Mouse (Mus musculus) retina, embryonic 14.5 days (tissue): ENCODE data around the gene Gdf2.

Experiments used
- DNase-seq: peaks from one replicate; pipeline ENCODE4 v3.0.0-alpha.2; 2015; ENCODE audit warnings: low spot score

The Gdf2 gene

DNA sequence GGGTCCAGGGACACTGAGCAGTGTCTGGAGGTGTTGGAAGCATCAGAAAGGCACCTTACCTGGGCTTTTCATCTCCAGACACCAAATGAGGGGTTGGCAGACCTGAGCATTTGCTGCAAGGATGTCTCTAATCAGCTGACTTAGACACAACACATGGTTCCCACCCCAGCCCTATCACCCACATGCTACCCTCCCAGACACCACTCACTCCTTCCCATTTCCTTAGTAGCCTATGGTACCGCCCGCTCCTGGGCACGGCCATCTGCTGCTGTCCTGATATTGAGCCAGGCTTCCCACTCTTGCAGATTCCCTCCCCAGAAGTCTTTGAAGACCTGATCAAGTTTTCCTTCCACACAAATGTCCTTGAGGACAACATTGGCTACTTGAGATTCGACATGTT is 17.3 kb downstream of the Gdf2 start:
- no peak for DNase-seq

DNA sequence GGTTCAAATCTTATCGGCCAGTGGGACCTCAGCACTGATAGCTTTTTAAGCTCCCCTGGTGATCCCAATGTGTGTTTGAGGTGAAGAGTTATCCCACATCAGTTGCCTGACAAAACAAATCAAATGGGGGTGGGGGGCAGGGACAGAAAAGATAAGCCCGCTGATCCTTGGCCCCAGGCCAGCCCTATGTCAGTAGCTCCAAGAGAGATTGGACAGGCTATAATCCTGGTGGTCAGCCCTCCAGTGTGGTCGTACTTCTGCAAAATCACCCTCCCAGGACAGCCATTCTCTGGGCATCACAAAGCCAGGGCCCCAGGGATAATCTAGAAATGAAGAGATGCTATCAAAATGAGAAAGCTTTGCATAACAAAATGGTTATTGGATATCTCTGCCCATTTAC is 18.0 kb downstream of the Gdf2 start:
- no peak for DNase-seq

DNA sequence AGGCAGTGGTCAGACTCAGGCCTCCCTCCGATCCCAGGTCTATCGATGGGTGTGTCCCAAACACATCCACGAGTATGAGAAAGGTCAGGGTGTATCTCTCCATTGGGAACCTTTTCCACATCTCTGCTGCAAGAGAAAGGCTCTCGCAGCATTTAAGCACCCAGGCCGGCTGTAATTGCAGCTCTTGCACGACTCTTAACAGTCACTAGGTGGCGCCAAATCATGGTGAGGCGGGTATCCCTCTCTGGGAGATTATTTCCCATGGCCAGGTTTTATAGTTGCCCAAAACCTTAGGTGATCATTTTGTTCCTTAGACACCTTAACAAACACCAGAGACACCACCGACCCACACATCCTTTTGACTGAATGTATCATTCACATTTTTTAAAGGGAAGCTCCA is 18.5 kb downstream of the Gdf2 start:
- peak; percentile 84 for DNase-seq

DNA sequence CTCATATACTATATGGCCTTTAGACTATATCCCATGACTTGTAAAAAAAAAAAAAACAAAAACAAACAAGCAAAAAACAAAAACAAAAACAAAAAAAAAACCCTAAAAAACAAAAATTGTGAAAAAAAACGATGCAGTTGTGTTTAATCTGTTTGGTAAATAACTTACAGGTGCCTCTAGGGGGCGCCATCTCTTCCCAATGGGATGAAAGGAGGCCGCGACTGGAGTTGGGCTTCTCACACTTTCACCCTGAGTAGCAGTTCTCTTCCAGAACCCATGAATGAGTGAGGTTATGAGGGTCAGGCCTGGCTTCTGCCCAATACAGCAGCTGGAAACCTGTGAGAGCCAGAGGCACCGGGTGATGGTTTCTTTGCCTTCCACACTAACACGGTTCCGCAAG is 24.8 kb downstream of the Gdf2 start:
- DNase-seq = peak; percentile 37

DNA sequence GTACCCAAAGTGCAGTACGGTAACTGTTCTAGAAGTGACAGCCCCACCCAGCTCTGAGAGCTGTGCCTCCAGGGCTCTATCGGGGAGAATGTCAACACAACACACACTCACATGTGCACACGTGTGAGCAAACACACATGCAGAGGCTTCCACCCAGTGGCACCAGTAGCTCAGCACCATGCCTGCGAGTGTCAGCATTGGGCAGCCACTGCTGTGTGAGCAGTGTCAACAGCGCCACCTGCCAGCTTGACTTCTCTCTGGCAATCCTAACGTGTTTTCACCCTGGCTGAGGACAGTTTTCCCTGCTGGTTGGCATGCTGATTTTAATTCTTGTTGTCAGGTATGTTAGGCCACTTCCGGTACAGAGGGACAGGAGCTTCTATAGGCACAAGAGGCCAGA is 31.8 kb downstream of the Gdf2 start:
- peak; percentile 75 for DNase-seq

DNA sequence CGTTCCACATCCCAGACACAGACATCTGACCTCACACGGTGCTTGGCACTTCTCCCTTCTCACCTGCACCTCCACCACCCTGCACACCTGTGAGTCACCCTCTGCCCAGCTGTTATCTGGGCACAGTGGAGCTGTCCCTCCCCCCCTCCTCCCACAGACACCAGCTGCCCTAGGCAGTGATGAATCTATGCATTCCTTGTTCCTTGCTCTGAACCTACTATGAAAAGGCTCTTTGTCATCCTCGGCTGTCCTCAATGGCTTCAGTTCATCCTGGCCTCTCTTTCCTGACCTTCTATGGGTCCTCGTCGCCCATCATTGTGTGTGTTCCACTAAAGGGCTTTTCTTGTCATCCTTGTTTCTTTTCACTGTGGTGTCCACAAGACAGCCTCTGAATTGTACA is 33.9 kb downstream of the Gdf2 start:
- no peak for DNase-seq

DNA sequence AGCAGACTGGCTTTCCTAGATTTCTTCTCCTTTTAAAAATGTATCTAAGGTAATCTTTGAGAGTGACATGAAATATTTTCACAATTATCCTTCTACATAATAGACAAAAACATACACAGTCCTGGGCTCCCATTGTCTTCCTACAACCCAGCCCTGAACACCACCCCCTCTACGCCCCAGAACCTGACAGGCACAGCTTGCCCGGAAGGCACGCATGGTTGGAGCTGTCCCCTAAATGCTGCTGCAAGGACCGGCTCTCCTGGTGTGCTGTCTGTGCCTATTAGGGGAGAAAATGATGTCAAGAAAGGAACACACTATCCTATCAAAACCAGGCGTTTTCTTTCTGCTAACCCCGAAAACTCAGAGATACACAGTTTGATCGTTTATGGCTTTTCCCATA is 36.9 kb downstream of the Gdf2 start:
- peak; percentile 72 for DNase-seq

DNA sequence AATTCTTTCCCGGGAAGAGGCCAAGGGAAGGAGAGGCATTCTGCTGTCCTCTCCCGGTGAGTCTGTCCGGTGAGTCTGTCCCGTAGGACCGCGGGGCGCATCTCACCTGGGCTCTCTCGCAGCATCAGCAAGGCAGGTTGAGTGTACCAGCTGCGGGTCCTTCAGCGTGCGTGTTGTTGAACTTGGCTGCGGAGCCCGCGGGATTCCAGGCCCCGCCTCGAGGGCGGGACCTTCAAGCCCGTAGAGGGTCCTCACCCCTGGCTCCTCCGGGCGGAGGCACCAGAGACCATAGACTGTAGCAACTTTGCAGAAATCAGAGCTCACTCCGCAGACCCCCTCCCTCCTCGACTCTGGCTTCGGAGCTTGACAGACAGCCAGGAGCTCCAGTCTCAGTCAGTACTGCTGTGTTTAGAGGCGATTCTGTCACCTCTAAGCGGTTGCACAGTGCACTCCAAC is 37.8 kb downstream of the Gdf2 start, which contains the start of gene Zfp488:
Gene Zfp488, minus strand, starts transcription at position 161 of the 456 bp plus-strand sequence.
- DNase-seq = peak; percentile 80

DNA sequence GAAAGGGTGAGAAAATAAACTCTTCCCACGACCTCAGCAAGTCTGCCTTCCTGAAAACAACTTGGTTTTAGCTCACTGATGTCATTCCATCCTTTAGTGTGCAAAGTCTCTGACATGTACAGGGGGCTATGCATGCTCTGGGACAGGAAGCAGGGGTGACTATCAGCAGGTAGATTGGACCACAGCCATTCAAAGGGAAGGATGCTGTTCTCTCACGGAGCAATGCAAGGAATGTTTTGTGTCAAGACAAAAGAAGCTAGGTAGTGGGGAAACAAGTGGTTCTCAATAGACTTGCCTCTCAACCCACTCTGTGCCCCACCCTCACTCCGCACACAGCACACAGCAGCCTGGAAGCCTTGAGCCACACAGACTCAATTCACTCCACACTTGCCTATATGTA is 48.4 kb downstream of the Gdf2 start:
- no peak for DNase-seq

DNA sequence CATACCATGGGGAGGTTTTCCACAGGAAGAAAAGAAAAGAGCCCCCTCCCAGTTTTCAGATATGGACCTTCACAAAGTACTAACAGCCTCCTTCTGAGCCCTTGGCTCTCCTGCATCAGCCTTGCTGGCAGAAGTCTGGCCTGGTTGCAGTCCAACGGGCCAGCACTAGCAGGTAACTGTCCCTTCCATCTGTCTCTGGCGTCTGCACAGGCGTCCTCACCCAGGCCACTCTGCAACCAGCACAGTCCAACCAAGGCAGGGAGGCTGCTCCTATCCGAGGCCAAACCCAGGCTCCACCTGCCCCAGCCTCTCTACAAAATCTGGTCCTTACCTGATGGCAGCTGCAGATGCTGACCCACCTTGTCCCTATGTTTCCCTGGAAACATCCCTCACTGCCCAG is 51.1 kb downstream of the Gdf2 start:
- DNase-seq = no peak

DNA sequence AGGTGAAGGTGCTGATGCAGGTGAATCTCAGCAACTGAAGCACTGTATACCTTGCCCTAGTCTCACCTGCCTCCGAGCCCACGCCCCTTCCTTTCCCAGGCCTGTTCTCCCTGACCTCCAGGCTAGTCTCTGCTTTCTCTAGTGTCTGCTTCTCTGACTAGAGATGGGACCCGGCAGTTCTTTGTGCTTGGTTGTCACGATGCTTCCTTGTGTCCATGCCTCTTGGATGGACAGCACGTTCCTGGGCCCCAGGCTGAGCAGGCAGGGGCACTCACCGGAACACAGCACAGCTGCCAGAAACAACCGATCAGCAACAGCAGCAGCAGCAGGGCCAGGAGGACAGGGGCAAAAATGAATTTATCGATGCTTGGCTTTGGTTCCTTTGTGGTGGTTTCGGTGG is 52.2 kb downstream of the Gdf2 start:
- no peak for DNase-seq

DNA sequence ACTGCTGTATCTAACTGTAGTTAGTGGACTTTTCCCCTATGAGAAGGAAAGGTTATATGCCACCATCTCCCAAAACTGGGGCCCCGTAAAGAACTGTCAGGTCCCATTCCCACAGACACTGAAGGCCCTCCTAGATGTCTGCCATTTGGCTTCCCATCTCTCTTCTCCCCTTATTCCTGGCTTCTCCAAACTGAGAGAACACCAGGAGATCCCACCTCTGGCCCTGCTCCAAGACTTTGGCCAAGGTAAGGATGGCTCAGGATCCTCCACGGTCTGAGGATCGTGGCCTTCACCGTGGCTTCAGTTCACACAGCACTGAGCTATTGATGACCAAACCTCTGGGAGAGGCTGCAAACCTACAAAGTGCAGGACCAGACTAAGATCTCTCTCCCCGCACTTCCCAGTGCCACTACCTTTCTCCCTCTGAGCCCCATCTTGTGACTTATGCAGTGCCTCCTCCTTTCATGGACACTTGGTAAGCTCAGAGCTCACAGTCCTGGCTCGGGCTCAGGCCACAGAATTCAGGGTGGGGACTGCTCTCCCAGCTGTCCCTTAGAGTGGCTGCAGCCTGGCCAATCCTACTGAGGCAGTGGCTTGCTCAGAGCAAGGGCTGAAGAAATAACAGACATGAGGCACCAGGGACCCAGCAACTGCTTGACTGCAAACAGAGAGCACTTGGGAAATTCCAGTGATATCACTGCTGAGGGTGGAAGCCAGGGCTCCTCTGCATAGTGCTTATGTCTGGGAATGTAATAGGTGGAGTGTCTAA is 52.9 kb downstream of the Gdf2 start:
- DNase-seq = no peak
